15 mouse cellular contexts compared by ENCODE assay signal in genomic region chr5:102670731-102671345, GRCm38 (mm10).
A peak's percentile ranks its signal among the peaks of the same experiment; 100 is the strongest.
DNase-seq lines count a peak whose midpoint lies in the region; ATAC-seq lines count a peak whose summit lies in the region.
"Had no signal": no experiment of that assay in that cellular context is flagged by ENCODE, and none has a peak within 500 bp of the region (broad histone marks: within the 10 kb centered on the region; RNA-seq: fewer than 3 reads in every experiment).

No protein-coding gene starts in this region.

- ATAC-seq in kidney, embryonic 15.5 days (replicated peaks; ENCODE audit: low FRiP score): no peak
- no peak for ATAC-seq in kidney, embryonic 16.5 days (ENCODE audit: low FRiP score, low TSS enrichment)
- ATAC-seq: midbrain, embryonic 16.5 days; Patski had no signal

- H3K4me2 ChIP-seq in kidney, embryonic 15.5 days: no peak overlapping the region
- H3K4me2 ChIP-seq in kidney, embryonic 16.5 days (replicated peaks; ENCODE audit: low read depth, low read length): no peak overlapping the region
- H3K4me2 ChIP-seq: liver, embryonic 11.5 days had no signal

- H3K4me1 ChIP-seq in kidney, embryonic 15.5 days: no peaks in the 10 kb centered on the region
- no peaks in the 10 kb centered on the region for H3K4me1 ChIP-seq in kidney, embryonic 16.5 days (ENCODE audit: insufficient read depth, low read length)

- WGBS in kidney, embryonic 15.5 days: 39% methylated on average over 5 of the region's 5 CpGs
- WGBS in kidney, embryonic 16.5 days: 33% methylated on average over 5 of the region's 5 CpGs

- no peaks in the 10 kb centered on the region for H3K36me3 ChIP-seq in kidney, embryonic 15.5 days
- H3K36me3 ChIP-seq in kidney, embryonic 16.5 days (ENCODE audit: insufficient read depth, low read length): no peaks in the 10 kb centered on the region

- H3K9me3 ChIP-seq in kidney, embryonic 15.5 days (replicated peaks): no peaks in the 10 kb centered on the region
- no peaks in the 10 kb centered on the region for H3K9me3 ChIP-seq in kidney, embryonic 16.5 days (ENCODE audit: low read length)

- DNase-seq in gastrocnemius, adult 18-20 months (ENCODE audit: low spot score): peak; percentile 16
- DNase-seq in gastrocnemius, postnatal 25 days: no peak
- peak; percentile 74 for DNase-seq in adipocyte (ENCODE audit: low spot score)
- peak; percentile 28 for DNase-seq in lung, postnatal 10 days
- DNase-seq in right cerebral cortex, postnatal 14 days: no peak
- DNase-seq in thymus, postnatal 14 days: no peak
- DNase-seq: cerebellum, postnatal 10 days; kidney, postnatal 25 days; thymus, postnatal 36 days had no signal

- H3K27ac ChIP-seq in kidney, embryonic 15.5 days: peak overlapping the region; percentile 6; the same call in 1 of the 2 replicates
- H3K27ac ChIP-seq in kidney, embryonic 16.5 days (ENCODE audit: low read length): no peak overlapping the region

- H3K4me3 ChIP-seq in kidney, embryonic 15.5 days (replicated peaks): no peak overlapping the region
- H3K4me3 ChIP-seq in kidney, embryonic 16.5 days (ENCODE audit: low read length): no peak overlapping the region

- H3K9ac ChIP-seq in kidney, embryonic 15.5 days: no peak overlapping the region
- no peak overlapping the region for H3K9ac ChIP-seq in kidney, embryonic 16.5 days (replicated peaks; ENCODE audit: low read length)

- H3K27me3 ChIP-seq in kidney, embryonic 15.5 days: no peaks in the 10 kb centered on the region
- H3K27me3 ChIP-seq in kidney, embryonic 16.5 days (ENCODE audit: insufficient read depth, low read length): no peaks in the 10 kb centered on the region
- H3K27me3 ChIP-seq: CH12.LX had no signal

Comparison
In these comparisons a context has a peak if more than half of its experiments do, and no peak if none do; other contexts are left out.
1. DNase-seq: peak in gastrocnemius, adult 18-20 months (single experiment), adipocyte (single experiment) and lung, postnatal 10 days (single experiment); none in gastrocnemius, postnatal 25 days (single experiment), right cerebral cortex, postnatal 14 days (single experiment) and thymus, postnatal 14 days (single experiment).